Mouse (Mus musculus) right cerebral cortex, adult 18-20 months (tissue): ENCODE measurements around the gene Rasgrf1.

Experiments
- DNase-seq: peaks from one replicate; pipeline ENCODE4 v3.0.0; 2022; ENCODE audit warnings: mixed read lengths

The Rasgrf1 gene

DNA sequence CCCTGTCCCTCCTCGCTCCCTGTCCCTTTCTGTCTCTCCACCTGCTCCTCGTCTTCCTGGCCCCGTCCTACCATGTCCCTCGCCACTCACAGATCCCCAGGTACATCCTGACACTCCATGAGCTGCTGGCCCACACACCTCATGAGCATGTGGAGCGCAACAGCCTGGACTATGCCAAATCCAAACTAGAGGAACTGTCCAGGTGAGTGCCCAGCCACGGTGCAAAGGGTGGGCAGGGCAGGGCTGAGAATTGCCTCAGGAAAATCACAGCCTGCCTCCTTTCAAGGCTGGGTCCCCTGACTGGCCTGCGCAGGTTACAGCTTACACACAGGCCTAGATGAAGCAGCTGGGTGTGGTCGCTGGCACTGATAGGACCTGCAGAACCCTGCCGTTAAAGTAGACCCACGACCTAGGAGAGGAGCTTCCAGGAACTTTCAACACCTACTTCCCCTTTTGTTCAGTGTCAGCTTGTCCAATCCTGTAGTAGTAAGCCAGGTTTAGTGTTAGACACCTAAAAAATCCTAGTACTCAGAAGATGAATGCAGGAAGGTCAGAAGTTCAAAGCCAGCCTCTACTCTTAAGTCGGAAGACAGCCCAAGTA is 61.3 kb downstream of the Rasgrf1 start:
- no peak for DNase-seq

DNA sequence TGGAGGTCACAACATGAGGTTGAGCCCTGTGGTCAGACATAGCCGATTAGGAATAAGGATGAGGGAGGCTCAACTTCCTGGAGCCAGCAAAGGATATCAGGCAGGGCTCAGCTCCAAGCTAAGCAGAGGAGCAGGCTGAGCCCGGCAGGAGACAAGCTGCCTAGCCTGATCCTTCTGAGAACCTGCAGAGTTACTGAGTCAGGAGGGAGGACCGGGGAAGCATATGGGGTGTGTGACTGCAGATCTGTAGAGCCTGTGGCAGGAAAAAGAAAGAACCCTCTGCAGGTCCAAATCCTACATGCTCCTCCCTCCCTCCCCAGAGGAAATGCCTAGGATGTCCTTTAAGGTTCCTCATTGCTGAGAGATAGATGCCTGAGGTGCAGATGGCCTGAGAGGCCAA is 62.6 kb downstream of the Rasgrf1 start:
- DNase-seq = no peak

DNA sequence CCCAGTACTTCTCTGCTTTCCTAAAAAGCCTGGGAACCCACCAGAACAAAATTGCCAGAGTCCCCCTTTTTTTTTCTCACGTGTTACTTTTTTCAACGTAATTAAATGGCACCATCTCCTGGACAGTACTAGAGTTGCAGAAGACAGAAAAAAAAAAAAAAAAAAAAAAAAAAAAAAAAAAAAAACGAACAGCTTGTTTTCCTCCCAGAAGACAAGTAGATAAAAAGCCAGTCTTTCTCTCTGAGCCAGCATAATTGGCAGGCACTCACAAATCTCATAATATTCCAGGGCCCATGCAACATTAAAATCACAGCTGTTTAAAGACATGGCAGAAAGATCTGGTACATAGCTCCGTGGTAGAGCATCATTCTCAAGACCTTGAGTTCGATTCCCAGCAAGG is 64.1 kb downstream of the Rasgrf1 start:
- DNase-seq = no peak

DNA sequence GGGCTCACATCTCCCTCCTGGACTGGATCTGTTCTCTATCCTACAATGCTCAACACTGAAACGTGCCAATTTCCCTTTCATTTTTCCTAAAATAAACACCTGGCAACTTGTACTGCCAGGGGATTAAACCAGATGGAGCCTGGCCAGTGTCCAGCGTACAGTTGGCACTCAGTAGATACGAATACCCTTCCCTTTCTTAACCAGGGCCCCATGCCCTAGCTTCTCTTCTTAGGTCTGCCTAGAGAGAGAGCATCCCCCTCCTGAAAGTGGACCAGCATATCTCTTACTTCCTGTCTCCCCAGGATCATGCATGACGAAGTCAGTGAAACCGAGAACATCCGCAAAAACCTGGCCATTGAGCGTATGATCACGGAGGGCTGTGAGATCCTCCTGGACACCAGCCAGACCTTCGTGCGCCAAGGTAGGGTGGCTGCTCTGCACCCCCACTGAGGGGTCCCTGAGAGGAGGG is 64.8 kb downstream of the Rasgrf1 start:
- DNase-seq = no peak

DNA sequence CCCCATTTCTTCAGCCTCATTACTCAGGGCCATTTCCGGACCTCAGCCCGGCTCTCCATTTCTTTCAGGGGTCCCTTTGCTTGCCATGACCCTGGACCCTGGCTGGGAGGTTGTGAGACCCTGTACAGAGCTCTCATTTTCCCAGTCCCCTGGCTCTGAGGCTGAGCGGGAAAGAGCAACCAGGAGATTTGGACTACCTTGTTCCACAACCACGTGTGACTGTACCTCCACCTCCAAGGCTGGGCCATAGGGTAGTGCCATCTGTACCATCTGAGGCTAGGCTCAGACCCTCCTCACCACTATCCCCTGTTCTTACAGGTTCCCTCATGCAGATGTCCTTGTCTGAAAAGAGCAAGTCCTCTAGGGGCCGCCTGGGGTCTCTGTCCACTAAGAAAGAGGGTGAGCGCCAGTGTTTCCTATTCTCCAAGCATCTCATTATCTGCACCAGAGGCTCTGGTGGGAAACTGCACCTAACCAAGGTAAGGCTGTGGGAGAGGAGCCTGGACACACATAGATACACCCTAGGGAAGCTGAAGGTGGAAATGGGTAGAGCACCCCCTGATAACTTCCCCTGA is 66.7 kb downstream of the Rasgrf1 start:
- no peak for DNase-seq

DNA sequence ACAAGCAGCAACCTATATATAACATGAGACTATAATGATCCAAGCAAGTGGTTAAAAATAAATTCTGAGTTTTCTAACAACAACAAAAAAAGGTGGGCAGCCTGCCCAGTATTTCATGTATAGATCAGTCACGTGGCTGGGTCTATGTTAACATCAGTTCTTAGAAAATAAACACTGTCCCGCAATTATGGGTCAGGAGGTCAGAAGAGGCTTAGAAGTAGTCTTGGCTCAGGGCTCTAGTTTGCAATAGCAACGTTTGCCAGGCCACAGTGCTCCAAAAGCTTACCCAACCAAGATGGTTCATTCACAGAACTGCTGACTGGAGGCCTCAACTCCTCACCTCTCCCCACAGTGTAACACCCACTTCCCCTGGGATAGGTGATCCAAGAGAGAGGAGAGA is 69.5 kb downstream of the Rasgrf1 start:
- DNase-seq = no peak

DNA sequence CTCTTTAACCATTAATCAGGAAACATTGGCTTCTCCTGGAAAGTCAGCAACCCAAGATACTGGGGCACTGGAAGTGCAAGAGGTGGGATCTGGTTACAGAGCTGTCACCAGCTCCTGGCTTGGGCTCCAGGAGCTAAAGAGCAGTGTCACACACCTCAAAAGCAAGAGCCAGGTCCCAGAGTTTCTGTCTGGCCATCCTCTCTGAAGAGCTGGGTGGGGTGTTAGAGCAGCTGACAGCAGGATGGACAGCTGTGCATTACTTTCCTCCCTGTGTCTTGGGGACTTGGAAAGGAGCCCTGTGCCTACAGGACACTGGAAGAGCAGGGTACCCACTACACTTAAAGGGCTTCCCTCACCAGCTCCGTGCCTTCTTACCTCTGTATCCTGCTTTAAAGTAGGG is 72.5 kb downstream of the Rasgrf1 start:
- no peak for DNase-seq

DNA sequence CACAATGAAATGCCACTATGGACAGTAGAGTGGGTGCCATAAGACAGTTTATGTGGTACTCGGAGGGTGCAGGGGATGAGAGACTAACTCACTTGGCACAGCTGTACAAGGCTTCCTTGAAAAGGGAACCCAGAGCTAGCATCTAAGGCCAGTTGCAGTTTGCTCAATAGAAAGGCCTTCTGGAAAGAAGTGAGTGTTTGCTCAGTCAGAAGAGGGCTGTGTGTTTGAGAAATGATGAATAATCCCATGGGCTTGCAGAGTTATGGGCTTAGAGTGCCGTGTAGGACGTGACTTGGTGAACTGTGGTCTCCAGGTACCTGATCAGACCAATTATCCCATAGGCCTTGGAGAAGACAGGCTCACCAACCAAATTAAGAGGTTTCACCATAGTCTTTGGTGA is 78.3 kb downstream of the Rasgrf1 start:
- no peak for DNase-seq

DNA sequence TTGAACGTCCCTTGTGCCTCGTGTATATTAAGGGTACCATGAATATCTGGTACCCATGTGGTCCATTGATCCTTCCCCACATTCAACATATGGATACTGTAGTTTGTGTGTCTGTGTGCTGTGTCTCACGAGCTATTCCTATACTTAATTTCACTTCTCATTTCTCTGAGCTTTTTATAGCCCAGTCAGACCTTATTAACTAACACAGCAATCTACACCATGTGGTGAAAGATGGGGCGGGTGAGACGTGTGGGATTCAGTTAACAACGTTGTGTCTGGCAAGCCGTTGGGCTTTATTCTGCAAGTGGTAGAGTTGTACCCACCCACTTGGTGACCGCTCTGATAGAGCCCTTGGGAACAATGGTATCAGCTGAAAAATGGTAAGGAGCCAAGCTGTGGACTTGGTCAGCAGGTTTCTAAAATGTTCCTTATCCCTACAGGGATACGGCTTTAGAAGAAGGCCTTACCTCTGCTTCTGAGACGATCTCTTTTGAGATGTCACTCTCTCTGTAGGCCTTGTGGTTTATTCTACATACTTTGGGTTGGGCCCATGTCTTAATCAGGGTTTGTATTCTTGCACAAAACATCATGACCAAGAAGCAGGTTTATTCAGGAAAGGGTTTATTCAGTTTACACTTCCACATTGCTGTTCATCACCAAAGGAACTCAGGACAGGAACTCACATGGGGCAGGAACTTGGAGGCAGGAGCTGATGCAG is 79.3 kb downstream of the Rasgrf1 start:
- no peak for DNase-seq

DNA sequence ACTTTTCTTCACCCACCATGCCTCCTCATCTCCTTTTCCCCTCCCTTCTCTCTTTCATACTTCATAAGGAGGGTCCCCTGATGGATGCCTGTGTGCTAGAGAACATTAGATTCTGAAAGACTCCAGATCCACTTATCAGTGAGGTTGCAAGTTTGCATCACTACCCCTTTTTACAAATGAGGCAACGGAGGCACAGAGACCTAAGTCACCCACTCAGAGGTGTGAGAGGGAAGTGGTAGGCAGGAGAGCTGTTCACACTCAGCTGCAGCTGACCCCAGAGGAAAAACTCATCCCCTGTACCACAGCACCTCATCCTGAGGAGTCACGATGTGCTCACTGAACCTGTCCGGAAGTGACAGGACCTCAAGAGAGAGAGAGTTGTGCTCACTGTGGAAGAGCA is 96.7 kb downstream of the Rasgrf1 start:
- no peak for DNase-seq

DNA sequence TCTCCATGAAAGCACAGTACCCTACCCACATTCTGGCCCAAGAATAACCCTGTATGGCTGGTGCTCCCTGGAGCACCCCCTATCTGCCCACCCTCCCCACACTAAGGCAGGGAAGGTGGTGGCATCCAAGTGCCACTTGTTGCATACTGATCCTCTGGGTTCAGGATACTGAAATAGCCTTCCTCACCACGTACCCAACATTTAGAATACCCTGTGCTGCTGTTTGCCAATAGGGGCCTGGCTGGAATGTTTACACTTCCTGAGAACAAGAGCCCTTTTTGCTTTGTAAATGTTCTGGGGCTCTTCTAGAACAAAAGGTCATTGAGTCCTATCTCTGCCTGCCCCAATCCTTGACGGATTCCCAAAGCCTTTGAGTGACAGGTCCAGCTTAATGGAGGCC is 97.4 kb downstream of the Rasgrf1 start:
- DNase-seq = no peak

DNA sequence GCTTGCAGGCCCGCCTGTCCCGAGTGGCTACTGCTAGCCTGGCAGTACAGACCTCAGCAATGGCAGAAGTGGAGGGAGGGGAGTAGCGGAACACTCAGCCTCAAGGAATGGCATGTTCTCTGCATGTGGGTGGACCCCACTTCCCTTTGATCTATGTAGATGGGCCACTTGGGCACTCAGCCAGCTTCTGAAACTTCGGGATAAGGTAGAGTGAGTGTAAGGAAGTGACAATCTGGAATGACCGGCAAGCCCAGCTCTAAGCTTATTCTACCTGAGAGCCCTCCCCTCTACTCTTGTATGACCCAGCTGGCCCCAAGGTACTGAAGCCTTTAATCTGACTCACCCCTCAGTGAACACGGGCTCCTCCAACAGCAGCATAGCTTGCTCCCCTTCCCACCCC is 98.4 kb downstream of the Rasgrf1 start:
- no peak for DNase-seq

DNA sequence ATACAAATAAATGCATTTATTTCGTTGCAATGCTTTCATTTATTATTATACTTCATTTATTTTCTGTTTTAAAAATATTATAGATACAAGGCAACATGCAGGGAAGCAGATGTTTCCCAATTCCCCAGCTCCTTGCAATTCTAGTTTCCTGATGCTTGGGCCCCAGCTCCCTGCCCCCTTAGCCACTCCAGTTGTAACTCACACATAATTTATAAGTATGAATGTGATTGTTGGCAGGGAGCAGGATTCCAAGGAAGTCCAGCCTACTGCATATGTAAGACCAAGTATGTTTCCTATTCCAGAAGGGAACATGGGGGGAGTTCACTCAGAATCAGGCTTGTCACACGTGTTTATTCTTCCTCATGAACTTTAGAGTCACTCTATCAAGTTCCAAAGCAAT is 102.1 kb downstream of the Rasgrf1 start:
- DNase-seq = no peak

DNA sequence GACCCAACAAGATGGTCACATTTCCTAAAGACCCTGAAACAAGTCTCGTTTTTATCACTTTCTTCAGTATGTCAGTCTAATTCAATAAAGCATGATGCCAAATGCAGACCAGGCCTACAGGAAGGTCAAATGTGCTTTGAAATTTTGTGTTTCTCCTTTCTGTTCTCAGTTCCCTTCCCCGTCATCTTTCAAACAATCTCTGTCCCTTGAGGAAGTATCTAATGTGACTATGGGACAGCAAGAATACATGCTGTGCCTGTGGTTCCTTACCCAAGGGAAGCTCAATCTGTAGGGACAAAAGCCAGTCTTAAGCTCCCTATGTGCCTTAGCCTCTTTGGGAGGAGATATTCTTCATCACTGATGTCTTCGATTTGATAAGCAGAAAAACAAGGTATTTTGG is 104.9 kb downstream of the Rasgrf1 start:
- DNase-seq = no peak

DNA sequence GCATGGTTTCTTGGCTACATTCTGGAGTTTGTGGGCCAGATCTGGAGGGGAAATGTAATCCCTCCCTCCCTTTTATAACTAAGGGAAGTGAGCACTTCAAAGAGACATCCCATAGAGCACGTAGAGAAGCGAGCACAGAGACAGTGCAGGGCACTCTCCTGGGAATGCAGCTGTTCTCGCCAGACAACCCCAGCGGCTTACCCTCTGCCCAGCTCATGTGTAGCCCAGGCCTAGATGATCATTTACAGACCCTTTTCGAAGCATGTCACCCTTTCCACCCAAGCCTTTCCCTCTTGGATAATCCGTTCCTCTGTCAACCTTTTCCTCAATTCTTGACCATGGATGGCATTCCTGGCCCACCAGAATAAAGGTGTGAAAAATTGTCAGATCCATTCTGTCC is 106.5 kb downstream of the Rasgrf1 start:
- no peak for DNase-seq

DNA sequence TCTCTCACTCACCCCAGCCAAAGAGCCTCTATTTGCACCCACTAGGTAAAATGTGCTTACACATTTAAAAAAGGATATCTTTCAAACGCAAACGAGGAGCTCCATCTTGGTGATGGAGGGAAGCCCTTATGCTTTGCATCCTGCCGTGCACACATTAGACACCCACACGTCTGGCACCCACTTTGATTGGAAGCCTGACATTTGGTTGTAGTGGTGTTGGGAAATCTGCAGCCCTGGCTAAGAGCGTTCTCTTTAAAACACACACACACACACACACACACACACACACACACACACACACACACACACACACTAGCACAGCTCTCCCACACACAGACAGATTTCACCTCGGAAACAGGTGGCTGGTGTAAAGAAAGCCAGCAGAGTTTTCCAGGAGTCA is 111.2 kb downstream of the Rasgrf1 start:
- DNase-seq = peak; percentile 59

DNA sequence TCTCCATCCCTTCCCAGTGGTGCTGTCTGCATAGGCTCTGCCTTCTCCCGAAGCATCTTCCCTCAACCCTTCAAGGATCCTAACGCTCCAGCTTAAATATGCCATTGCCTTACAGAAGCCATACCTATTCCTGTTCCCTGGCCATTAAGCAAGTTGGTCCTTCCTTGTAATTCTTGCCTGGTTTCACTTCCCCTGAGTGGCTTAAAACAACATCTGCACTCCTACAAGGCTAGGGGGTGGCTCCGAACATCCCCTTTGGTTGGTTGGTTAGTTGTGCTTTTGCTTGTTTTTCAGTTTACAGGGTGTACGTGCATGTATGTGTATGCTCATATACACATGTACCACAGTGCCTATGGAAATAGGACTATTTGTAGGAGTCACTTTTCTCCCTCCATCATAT is 111.7 kb downstream of the Rasgrf1 start:
- DNase-seq = no peak

DNA sequence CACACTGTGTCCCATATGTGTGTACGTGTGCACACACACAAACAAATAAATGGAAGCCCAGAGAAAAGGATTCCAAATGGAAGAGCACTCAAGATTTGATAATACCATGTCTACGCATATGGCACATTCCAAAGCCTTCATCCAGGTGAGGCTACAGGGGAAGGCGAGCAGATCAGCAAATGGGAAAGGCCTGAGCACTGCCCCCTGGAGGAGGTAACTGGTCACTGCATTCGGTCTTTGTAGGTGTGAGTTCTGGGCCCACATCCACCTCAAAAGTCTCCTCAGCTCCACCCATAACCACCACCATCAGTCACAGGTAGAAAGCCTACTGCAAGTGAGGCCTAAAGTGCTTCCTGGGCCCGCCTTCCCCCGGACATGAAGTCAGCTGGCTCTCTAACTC is 118.0 kb downstream of the Rasgrf1 start:
- no peak for DNase-seq

DNA sequence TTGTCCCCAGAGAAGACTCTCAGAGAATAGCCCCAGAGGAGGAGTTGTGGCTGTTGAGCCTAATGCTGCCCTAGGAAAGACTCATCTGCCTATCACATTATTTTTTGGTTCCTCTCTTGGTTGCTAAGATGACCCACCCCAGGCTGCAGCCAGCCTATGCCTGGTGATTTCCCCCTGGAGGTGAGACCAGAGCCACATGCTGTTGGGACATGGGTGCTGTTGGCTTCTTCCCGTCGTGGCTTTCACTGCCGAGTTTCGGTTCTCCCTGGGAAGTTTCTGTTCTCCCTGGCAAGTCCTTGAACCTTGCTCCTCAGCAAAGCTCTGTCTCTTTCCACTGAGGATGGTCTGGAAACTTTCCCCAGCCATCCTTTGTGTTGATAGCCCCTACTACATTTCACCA is 124.2 kb downstream of the Rasgrf1 start:
- DNase-seq = no peak

DNA sequence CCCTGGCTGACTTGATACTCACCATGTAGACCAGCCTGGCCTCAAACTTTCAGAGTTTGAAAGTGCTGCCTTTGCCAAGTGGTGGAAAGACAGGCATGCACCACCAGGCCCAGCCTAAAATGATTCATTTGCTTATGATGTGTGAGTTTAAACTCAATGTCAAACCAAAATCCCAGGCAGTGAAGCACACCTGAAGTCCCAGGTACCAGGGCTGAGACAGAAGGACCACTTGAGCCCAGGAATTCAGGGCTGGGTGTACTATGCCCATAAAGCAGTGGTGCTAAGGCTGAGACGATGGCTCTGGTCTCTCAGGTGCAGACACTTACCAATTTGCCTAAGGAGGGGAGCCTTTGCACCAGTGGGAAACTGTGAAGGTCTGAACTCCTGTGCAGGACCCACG is 125.5 kb downstream of the Rasgrf1 start:
- DNase-seq = no peak

DNA sequence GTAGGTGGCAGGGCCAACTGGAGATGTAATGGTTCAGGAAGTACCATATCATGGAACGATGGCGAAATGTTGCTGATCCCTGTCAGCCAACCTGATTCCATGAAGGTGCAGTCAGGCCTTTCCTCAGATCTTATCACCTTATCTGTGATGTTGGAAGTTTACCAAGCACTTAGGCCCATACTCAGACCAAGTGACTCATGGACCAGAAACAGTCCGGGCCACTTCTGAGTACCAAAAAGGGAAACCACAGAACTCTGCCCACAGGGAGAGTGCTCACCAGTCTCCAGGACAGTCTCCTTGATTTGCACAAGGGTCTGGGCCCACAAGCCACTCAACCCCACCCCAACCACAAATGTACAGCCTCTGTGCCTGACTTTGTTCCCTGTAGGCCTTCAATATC is 126.1 kb downstream of the Rasgrf1 start:
- DNase-seq = no peak

DNA sequence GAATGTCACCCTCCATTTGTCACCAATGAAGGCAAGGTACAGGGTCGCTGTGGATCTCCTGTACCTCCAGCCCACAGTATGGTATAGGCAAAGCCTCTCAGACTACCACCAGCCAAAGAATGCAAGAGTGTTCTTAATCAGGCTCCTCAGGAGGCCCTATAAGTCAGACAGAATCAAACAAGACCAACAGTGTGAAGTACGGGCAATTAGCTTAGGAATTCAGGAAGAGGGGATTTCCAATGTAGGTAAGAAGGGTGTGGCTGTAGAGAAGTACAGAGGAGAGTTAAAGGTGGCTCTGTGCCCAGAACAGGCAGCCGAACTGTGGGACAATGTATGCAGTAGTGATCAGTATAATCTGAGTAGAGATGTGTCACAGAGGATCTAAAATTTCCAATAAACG is 126.6 kb downstream of the Rasgrf1 start:
- no peak for DNase-seq

DNA sequence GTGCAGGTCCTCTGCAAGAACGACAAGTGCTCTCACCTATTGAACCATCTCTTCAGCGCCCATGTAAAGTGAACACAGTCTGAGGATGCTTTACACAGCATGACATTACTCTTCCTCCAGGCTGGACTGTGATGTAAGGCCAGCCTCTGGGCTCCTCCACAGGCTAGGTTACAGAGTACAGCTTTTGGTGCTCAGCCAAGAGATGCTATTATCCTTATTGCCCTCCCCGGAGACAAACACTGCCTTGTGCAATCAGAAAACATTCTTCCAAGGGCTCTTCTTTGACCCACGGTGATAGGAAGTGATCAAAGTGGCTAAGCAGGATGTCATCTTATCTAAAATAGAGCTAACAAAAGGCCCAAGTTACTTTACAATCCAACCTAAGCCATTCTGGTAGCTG is 128.8 kb downstream of the Rasgrf1 start:
- no peak for DNase-seq

DNA sequence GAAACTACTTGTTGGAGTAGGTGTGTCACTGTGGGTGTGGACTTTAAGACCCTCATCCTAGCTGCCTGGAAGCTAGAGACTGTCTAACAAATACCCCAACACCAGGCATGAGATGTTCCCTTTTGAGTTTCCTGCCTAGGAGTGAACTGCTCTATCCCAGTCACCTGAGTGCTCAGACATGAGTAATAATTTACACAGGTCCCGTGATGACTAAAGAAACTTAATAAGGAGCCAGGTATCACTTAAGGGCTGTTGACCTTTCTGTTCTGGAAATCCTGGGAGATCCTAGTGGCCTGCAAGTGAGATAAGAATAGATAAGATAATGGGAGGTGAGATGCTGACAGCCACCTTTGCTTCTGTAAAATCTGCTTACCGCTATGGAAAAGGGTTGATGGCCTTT is 131.2 kb downstream of the Rasgrf1 start:
- no peak for DNase-seq

DNA sequence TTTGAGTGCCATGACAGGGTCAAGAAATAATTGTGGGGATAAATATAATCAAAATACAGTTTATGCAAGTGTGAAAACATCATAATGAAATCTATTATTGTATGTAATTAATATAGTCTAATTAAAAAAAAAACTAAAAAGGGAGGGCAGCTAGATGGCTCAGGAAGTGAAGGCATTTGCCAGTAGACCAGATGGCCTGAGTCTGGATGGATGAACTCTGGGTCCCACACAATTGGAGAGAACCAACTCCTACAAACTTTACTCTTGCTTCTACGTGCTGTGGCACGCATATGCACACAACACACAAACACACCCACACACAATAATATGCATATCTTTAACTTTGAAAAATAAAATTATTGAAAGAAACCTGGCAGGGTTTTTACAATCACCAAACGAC is 131.8 kb downstream of the Rasgrf1 start:
- no peak for DNase-seq
